Mouse (Mus musculus) kidney, postnatal 10 days (tissue): ENCODE measurements around the gene Nrap.
A peak's percentile ranks its signal among the peaks of the same experiment; 100 is the strongest.
"Not testable (repeated sequence)": the region's sequence is repeated elsewhere in the genome, so short reads cannot be mapped to it uniquely, and the experiment has no call there.

Source experiments
- DNase-seq: peaks from one replicate; pipeline ENCODE4 v3.0.0; 2021; ENCODE audit warnings: mixed read lengths

Nrap gene

DNA sequence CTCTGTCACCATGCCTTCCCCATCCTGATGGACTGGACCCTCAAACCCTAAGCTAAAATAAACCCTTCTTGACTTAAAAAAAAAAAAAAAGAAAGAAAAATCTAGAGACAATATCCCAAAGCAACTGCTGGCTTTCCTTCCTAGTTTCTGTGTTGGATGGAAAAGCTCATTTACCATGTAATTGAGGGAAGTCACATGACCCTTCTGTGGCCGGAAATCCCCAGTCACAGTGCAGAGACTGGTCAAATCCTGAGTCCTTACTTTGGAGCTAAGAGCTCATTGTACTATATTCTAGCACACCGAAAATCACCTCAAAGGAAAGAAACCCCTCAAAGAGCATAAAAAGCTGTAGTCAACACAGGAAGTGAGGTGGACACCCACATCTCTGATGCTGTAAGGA, 30.9 kb downstream of the Nrap start:
- DNase-seq = no peak

DNA sequence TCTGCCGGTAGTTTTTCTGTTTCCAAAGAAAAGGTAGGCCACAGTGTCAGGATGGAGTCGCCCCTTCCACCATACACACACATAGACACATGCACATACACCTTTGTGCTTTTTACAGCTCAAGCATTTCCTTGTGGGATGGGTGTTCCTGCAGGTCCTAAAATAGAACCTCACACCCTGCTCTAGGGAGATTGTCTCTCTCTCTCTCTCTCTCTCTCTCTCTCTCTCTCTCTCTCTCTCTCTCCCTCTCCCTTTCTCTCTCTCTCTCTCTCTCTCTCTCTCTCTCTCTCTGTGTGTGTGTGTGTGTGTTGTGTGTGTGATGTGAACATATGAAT, 32.5 kb downstream of the Nrap start:
- DNase-seq = not testable (repeated sequence)

GRCm38 (mm10) chr19:56356480-56357373, 33.1 kb downstream of the Nrap start:
- DNase-seq = peak; percentile 89

DNA sequence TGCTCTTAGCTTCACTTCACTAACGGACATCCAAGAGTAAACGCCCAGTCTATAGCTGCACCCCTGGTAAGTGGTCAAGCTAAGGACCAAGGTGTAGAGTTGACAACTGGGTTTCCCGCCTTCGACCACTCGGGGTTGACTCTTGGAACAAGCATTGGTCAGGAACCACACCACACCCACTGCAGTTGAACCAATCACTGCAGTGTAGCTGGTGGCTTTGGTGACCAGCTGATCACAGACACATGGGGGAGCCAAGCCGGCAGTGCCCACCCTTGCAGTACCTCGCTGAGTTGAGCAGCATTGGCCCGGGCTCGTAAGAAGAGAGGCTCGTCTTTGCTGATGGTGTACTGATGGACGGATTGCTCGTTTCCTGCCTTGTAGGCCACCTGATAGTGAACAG, 34.6 kb downstream of the Nrap start:
- no peak for DNase-seq

DNA sequence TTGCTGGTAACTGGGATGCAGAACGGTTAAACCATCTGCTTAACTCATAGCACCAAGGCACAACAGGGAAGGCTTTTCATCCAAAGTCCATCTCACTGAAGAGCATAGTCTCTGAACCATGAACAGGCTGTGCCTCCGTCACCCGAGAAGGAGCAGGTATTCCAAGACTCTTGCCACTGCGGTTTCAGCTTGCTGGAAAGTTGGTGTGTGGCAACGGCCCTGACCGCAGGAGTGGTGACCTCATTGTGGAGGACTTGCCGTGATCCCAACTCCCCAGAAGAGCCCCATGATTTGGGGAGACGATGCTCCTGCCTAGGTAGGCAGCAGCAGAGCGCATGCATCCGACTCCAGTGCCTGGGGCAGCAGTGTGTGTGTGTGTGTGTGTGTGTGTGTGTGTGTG, 36.1 kb downstream of the Nrap start:
- no peak for DNase-seq

DNA sequence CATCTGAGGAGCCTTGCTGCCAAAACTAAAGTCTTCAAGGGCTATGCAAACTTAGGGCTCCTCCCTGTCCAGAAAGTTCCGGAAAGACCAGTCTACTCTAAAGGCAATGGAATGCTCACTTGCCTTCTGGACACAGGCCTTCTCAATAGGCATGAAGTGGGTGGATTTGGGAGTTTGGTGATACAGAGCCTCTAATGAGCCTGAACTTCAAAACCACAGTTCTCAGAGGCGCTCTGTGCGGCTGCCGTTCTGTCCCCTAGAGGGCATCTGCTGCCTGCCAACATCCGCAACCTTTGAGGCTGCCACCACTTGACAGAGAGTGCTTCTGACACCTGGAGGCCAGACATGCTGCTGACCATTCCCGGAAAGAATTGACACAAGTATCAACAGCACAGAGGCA, 40.5 kb downstream of the Nrap start:
- peak; percentile 47 for DNase-seq

GRCm38 (mm10) chr19:56346750-56347149, 43.1 kb downstream of the Nrap start:
- DNase-seq = no peak

DNA sequence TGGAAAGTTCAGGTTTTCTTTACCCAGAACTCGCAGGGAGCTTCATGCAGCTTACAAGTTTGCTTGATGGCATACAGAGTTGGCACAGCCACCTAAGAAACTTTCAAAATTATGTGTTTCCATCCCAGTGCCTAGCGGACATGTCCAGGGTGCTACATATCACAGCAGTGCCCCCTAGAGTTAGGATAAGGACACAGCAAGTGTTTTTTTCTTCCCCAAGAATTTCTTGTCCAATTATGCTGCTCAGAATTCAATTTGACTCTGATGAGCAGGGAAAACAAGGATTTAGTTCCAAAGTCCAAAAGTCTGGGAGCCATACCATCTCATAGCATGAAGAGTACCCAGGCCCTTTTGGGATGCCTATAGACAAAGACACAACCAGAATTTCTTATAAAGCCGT, 43.8 kb downstream of the Nrap start:
- DNase-seq = no peak

GRCm38 (mm10) chr19:56343869-56344563, 45.8 kb downstream of the Nrap start:
- DNase-seq = no peak

- DNase-seq = peak; percentile 47
Measured at GRCm38 (mm10) chr19:56342006-56342405, 47.8 kb downstream of the Nrap start.

GRCm38 (mm10) chr19:56336826-56337225, 53.0 kb downstream of the Nrap start:
- no peak for DNase-seq

GRCm38 (mm10) chr19:56336321-56336720, 53.5 kb downstream of the Nrap start:
- no peak for DNase-seq

DNA sequence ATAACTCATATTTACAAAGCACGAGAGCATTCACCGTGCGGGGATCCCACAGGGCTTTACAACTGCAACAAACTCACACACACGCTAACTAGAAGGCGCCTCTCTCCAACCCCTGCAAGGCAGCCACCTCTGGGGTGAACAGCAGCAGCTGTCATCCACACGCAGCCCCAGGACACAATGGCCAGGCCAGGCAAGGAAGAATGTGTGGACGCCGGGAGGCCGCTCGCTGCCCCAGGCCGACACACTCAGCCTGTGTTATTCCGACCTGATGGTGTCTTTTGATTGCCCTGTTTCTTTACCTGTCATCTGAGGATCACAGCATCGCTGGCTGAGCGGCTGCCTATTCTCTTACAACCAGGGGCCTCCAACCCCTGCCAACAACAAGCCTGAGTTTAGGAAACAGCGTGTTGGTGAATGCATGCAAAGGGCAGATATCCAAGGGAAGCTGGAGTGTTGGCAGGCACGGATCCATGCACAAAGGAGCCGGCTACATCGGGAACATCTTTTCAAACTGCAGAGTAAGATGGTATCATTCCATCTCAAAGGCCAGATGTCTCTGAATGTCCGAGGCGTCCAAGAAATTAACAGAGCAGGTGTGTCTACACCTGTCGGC, 63.5 kb downstream of the Nrap start:
- no peak for DNase-seq

DNA sequence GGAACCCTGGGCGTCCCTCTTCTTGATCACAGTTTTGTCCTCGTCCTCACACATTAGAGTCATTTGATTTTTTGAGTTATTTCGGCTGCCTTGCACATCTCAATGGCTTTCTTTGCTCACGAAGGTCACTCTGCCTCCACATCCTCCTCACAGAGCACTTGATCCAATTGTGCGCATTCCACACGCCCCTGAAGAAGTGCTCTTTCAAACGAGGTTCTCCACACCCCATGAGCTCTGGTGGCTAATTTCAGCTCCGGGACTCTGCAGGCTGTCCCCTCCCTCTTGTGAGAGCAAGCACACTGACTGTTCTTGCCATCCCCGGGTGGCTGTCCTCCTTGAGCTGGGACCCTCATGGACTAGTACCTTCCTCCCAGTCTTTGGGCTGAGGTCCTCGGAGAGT, 64.2 kb downstream of the Nrap start:
- DNase-seq = no peak

GRCm38 (mm10) chr19:56321303-56321920, 68.4 kb downstream of the Nrap start:
- DNase-seq = peak; percentile 37

DNA sequence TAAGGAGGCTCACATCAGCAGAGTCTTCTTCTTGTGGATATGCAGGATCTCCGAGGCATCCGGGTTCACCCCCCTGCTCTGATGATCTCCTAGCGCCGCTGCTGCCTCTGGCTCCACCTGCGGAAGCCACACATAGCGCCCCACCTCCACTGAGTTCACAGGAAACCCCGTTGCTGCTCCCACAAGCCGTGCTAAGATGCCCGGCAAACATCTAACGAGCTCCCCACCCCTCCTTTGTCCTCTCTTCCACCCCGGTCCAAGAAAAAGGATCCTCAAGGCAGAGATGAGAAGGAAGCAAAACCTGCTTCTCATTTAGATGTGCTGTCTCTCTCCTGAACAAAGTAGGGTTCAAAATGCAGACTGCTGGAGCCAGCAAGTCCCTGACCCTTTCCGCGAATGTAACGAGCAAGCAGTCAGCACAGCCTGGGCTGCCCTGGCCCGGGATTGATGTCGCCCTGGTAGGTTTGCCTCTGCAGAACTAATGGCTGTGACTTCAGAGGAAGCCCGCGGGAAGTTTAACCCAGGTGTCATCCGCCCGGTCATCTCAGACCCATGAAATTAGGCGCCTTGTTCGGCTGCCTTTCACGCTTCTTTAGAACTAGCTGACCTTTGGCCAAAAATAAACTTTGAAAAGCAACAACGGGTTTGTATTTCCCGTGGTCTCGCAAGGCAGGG, 69.5 kb downstream of the Nrap start:
- peak; percentile 56 for DNase-seq

DNA sequence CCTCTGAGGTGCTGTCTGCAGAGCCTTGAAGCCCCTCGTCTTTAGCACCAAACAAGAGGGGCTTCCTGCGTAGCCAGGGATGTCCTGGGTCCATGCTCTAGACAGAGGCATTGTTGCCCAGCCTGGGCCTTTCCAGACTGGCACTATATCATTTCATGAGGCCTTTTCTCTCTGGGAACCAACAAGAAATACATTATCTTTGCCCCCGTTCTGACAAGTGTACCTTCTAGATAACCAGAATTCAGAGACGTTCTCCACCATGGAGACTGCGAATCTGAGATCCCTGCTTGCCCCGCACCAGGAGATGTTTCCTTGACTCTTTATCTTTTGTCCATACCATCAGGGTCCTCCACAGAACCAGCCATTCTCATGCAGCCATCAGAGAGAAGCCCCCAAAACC, 70.2 kb downstream of the Nrap start:
- DNase-seq = no peak

DNA sequence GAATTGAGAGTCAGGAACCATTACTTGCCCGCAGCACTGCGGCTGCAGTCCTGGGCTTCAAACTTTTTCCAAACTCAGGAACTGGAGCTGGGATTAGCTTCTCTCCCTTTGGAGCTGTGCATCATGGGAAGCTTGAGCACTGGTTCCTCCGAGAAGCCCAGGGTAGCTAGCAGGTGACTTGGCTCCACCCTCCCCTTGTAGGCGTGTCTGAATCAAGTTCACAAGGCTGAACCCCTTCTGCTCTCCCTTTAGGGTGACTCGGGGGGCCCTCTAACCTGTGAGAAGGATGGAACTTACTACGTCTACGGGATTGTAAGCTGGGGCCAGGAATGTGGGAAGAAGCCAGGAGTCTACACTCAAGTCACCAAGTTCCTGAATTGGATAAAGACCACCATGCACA, 70.6 kb downstream of the Nrap start:
- no peak for DNase-seq

DNA sequence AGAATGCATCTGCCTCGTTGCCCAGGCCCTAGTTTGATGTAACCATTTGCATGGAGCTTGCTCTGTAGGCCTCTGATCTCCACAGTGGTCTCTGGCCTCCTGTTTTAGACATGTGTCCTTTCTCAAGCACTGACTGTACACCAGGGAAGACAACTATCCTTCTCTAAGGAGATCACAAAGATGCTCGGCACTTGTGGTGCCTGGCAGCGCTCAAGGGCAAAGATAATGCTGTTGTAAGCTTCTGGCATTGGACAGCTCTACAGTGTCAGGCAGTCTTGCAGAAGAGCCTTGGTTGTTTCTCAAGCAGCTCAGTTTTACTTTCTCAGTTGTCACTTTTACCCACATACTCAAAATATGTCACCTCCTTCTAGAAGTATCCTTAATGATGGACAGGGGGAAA, 73.3 kb downstream of the Nrap start:
- DNase-seq = no peak

DNA sequence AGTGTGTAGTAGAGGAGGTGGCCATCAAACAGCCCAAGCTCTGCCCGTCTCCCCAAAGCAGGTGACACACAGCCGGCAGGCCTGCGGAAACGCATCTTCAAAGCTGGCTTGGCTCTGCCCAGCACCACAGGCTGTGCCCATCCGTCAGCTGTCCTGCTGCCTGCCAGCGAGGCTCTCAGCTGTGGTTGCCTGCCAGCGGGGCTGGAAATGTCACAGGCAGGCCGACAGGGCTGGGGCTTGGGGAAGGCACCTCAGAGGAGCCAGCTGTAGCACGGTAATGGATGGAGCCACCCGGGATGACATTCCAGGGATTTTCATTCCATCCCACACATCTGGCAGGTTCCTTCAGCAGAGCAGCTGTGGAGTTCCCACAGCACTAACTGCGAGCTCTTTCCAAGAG, 89.0 kb downstream of the Nrap start:
- DNase-seq = no peak

DNA sequence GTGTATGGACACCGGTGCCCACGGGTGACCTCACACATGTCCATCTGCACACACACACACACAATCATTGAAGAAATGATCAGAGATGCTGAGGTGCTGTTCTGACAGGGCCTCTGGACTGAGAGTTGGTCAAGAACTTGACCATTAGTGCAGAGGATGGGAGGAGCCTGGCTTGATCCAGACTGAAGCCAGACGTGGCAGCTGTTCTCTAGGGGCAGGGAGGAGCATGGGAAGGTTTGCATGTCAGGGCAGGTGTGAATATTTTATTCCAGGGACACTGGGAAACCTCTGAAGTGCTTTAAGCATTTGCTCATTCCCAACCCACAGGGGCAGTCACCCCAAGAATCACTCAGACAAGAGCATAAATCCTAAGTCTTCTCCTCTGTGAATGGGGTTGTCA, 92.6 kb downstream of the Nrap start:
- no peak for DNase-seq

DNA sequence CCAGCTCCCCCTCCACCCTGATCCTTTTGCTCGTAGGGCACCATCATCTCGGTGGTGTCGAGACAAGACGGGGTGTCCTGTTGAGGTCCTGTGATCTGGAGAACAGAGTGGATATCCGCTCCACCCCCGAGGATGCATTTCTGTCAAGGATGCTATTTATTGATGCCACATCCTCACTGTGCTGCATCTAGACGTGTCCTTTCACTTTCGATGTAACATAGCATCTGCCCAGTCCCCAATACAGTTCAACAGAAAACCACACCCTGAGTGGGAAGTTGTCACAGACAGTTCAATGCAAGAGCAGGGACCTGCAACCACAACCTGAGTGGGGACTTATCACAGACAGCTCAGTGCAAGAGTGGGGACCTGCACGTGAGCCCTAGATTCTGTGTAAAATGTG, 93.2 kb downstream of the Nrap start:
- DNase-seq = no peak
